Mouse (Mus musculus) macrophage (primary cell): ENCODE results near the gene Kat2a. TPM values are rescaled to one million over a fixed set of nuclear protein-coding genes. Genes with fewer than 3 reads are reported as not detected.
A peak's percentile ranks its signal among the peaks of the same experiment; 100 is the strongest.

Experiments
- H3K27ac ChIP-seq: fragments of 350-480 bp; formaldehyde crosslinking; 2 replicates; pipeline ENCODE4 v1.9.0; 2021
- H3K36me3 ChIP-seq: fragments of 350-480 bp; formaldehyde crosslinking; 2 replicates; pipeline ENCODE4 v1.9.0; 2021; ENCODE audit errors: inconsistent target
- H3K4me3 ChIP-seq: fragments of 350-480 bp; formaldehyde crosslinking; 2 replicates; pipeline ENCODE4 v1.9.0; 2021; ENCODE audit errors: inconsistent target
- H3K79me2 ChIP-seq: fragments of 350-480 bp; formaldehyde crosslinking; 2 replicates; pipeline ENCODE4 v1.9.0; 2021; ENCODE audit errors: inconsistent target
- WGBS: methylation state at CpG from one replicate; pipeline ENCODE4 v1.1.7; 2026; ENCODE audit warnings: inconsistent platforms; ENCODE audit not compliant: missing documents; 5-methylcytosine and 5-hydroxymethylcytosine counted together
- polyA plus RNA-seq: library from polyadenylated mRNA; stranded (reverse); fragments of 250-400 nt; gene quantifications from 3 replicates; pipeline ENCODE4 v1.2.4, GENCODE M21; 2018; ENCODE audit warnings: inconsistent platforms

Kat2a gene
- polyA plus RNA-seq, 1 experiment from 2014 or later = 23.3 TPM

DNA sequence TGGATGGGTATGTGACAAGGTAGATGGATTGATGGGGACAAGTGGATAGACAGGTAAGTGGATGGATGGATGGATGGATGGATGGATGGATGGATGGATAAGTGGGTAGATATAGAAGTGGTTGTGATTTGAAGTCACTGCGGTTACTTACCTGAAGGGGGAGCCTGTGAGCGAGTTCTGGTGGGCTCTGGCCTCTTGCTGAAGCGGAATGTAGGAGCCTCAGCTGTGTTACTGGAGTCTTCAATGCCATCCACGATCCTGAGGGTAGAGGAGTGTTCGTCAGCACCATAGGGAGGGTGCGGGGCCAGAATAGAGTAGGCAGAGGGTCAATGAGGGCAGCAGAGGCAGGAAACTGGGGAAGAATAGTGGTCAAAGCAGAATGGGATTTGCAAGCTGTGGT is 32.8 kb upstream of the Kat2a start:
- Histone ChIP-seq H3K36me3 (no peaks in the 10 kb centered on the region), H3K27ac (no peak overlapping the region)
- 27% methylated on average over 6 of the region's 6 CpGs for WGBS

DNA sequence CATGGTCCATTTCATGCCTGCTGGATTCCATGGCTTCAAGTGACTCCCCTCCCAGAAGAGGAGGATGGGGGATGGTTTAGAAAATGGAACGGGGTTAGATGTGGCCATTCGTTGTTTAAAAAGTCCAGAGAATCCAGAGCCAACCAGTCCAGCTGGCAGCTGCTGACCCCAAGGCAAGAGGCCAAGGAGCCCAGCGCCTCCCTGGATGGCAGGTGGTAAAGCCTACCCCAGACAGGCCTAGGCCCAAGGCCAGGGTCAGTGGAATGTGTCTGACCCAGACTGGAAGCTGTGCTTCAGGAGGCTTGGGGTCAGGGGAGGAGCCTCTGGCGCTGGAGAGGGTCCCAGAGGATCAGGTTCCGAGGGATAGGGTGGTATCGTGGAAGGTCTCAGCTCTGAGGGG is 29.1 kb upstream of the Kat2a start:
- Histone ChIP-seq H3K79me2 (peaks cover 17% of the 10 kb centered on the region), H3K36me3 (no peaks in the 10 kb centered on the region), H3K4me3 (no peak overlapping the region), H3K27ac (no peak overlapping the region)
- WGBS = 98% methylated on average over 6 of the region's 6 CpGs

More for the DNA sequence above, 32.8 kb upstream of the Kat2a start:
- no peaks in the 10 kb centered on the region for H3K79me2 ChIP-seq
- H3K4me3 ChIP-seq = no peak overlapping the region

DNA sequence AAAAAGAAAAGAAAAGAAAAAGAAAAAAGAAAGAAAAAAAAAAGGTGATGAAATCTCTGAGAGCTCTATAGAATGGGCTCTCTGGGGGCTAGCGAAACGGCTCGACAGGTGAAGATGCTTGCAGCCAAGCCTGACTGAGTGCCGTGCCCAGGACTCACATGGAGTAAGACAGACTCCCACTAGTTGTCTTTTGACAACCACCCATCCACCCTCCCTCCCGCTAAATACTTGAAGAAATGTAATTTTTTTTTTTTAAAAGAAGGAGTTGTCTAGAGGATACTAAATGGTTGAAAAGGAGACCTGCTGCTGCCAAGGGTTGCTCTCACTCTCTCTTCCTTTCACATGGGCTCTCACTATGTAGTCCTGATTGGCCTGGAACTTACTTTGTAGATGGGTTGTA is 26.5 kb upstream of the Kat2a start:
- peak overlapping the region; percentile 34 for H3K4me3 ChIP-seq
- WGBS = 32% methylated on average over 5 of the region's 5 CpGs
- H3K27ac ChIP-seq = 0 out of 2 replicates have a peak overlapping the region, but pooled peaks have one; percentile 35
- H3K79me2 ChIP-seq = peaks cover 43% of the 10 kb centered on the region
- no peaks in the 10 kb centered on the region for H3K36me3 ChIP-seq

DNA sequence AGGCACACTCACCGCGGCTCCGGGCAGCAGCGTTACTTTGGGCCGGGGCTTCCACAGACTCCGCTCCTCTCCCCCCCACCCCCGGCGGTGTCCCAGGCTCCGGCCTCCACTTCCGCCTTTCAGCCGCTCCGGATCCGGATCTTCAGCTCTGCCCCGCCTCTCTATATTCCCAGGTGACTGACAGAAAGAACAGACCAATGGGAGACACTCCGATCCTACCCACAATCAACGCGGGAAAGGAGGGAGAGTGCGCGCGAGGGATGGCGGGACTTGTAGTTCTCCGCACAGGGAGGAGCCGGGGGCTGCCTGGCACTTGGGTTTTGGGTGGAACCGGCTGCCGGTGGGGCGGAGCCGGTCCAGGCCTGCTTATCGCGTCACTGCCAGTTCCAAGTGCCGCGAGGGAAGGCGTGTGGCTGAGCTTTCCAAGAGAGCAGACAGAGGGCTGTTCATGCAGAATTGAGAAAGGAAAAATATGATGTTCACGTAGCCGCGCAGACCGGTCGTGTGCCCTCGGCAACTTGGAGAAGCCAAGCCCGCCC is 25.9 kb upstream of the Kat2a start, which contains the start of gene Rab5c:
TSS of gene Rab5c (minus strand) at position 150 of the 539 bp plus-strand sequence.
- WGBS = 2% methylated on average over 37 of the region's 39 CpGs
- H3K4me3 ChIP-seq = peak within 1 kb of the TSS; percentile 100
- peaks cover 49% of the 10 kb centered on the region for H3K79me2 ChIP-seq
- H3K36me3 ChIP-seq = no peaks in the 10 kb centered on the region
- H3K27ac ChIP-seq = peak within 1 kb of the TSS; percentile 99

DNA sequence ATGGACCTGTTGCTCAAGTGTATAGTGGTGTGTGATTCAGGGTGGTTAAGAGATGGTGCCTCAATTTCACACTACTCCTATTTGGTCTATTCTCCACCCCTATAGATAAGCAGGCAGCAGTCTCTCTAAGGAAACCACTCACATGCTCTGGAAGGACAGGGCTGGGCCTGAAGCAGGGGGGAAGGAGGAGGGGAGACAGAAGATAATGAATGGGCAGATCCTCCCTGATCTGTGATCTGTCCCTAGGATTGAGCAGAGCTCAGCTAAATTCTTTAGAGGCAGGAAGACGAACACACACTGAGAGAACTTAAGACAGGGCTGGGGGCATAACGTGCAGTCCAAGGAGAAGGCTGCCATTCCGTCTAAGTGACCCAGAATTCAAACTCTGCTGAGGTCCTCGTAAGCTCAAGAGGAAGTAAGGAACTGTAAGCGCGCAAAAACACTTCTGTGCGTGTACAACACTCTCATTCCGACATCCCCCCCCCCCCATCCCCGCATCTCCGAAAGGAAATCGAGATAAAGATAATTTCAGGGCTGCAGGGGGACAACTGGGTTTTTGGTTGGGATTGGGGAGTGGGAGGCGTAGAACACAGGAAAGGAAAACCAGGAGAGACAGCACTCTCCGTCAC is 25.0 kb upstream of the Kat2a start:
- Histone ChIP-seq H3K36me3 (no peaks in the 10 kb centered on the region; the same call in 1 of the 2 replicates), H3K79me2 (peaks cover 58% of the 10 kb centered on the region), H3K4me3 (peak overlapping the region; percentile 100), H3K27ac (peak overlapping the region; percentile 99)
- under 1% methylated on average over 13 of the region's 13 CpGs for WGBS

DNA sequence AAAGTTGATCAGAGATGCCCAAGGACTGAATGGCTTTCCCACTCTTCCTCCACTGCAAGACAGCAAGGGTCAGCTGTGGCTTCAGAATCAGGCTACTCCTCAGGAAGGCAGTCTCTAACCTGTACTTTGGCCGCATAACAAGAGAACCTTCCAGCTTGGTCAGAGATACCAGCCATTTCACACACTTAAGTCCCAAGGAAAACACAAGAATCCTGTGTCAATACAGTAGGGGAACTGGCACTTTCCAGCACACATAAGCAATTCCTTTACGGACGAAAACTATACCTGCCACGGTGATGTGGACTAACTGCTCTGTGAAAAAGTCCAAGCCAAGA is 24.4 kb upstream of the Kat2a start:
- 41% methylated on average over 4 of the region's 4 CpGs for WGBS
- peak overlapping the region; percentile 100 for H3K4me3 ChIP-seq
- H3K36me3 ChIP-seq = no peaks in the 10 kb centered on the region; the same call in 1 of the 2 replicates
- peak overlapping the region; percentile 99 for H3K27ac ChIP-seq
- peaks cover 63% of the 10 kb centered on the region for H3K79me2 ChIP-seq

DNA sequence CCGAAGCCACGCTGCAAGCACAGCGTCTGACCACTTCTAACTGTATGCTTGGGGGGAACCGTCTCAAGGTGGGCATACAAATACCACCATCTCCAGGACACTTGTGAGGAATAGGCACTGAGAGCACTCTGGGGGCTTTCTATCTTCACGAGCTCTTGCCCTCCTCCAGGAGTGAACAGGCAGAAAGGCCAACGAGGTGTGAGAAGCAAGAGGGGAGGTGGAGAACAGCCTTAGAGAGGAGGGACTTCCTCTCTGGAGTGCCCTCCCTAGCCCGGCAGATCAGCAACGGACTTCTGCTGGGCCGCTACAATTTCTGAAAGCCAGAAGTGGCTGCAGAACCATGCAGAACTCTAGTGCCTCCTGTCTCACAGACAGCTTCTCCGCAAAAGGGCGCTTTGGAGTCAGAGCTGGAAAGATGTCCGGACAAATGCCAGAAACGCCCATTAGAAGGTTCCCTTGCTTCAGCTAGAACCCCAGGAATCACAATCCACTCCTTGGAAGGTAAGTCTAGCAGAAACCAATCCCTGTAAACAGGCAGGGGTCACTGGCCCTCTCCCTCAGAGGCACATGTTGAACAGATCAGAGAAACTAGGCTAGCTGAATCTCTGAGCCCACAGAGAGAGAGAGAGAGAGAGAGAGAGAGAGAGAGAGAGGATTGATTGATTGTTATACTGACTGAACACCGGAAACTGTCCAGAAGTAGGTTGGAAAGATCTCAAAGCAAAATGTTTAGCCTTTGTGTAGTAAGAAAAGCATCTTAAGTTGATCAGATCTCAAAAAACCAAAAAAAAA is 23.9 kb upstream of the Kat2a start:
- H3K27ac ChIP-seq = peak overlapping the region; percentile 99
- H3K79me2 ChIP-seq = peaks cover 69% of the 10 kb centered on the region
- 13% methylated on average over 14 of the region's 14 CpGs for WGBS

DNA sequence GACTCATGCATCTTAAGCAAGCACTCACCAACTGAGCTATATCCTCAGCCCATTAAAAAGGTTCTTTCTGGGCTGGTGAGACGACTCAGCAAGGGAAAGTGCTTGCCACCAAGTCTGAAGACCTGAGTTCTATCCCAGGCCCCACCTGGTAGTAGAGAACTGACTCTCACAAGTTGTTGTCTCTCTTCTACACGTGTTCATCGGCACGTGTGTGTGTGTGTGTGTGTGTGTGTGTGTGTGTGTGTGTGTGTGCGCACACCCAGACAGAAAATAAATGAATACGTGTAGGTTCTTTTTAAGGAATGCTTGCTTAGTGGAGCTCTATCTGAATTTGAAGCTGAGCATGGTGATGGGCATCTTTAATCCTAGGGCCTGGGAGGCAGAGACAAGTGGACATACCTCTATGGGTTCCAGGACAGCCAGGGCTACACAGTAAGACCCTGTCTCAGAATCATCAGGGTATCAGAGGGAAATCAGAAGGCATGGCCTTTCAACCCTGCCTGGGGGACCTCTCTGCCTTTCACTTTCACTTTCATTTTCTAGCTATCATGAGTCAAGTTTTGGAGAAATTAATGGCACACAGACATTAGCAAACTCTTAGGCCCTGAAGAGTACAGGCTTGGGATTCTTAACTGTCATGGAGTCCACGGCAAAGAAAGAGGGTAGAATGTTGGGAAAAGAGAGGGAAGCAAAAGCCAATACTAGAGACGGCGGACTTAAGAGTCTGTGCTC is 23.0 kb upstream of the Kat2a start:
- peak overlapping the region; percentile 99 for H3K27ac ChIP-seq
- WGBS = 57% methylated on average over 8 of the region's 9 CpGs
- peak overlapping the region; percentile 100 for H3K4me3 ChIP-seq
- no peaks in the 10 kb centered on the region; the same call in 1 of the 2 replicates for H3K36me3 ChIP-seq
- H3K79me2 ChIP-seq = peaks cover 77% of the 10 kb centered on the region

More for the DNA sequence above, 23.9 kb upstream of the Kat2a start:
- peak overlapping the region; percentile 100 for H3K4me3 ChIP-seq
- H3K36me3 ChIP-seq = no peaks in the 10 kb centered on the region; the same call in 1 of the 2 replicates

DNA sequence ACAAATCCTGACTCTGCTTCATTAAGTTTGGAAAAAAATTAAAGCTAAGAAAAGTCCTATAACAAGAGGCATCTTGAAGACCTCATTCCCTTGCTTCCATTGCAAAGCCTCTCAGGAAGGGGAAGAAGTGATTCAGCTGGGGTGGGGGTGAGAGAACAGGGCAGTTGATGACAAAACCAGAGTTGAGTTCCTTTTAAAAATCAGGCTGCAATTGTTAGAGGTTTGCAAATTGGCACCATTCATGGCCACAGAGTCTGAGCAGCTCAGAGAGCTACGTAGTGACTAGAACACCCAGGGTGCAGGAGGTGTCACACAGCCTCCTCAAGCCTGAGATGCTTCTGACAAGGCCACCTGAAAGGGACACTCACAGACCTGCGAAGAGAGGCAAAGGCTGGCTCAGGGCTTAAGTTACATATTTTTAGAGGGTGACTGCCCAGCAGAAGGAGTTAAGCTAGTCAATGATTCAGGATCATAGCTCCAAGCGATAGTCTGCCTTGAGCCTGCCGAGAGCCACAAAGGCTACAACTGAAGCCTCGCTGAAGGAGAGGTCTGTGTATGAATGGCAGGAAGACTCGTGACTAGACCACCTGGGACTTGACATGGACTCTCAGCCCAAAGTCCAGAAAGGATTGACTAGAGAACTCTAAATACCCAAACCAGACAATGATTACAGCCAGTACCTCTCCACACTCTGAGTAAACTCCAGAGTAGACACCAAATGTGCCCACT is 18.4 kb upstream of the Kat2a start:
- peak overlapping the region; percentile 56 for H3K27ac ChIP-seq

DNA sequence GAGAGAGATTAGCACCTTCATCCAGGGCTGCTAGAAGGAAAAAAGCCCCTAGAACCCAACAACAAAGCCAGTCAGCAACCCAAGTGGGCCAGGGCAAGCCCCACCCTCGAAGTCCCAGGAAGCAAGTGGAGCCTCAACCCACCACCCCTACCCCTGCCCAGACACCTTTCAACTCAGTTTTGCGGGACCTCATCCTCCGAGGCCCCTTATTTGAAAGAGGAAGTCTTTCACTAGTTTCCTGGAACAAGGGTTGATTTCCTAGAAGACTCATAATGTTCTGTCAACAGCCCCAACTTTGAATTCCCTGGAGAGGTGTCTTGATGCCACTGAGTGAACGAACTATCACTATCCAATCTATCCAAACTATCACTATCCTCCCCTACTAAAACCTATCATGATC is 17.7 kb upstream of the Kat2a start:
- WGBS = 19% methylated on average over 4 of the region's 4 CpGs
- no peak overlapping the region for H3K27ac ChIP-seq

More for the DNA sequence above, 18.4 kb upstream of the Kat2a start:
- 77% methylated on average over 6 of the region's 6 CpGs for WGBS
- Histone ChIP-seq H3K4me3 (no peak overlapping the region), H3K36me3 (peaks cover 13% of the 10 kb centered on the region; the same call in 1 of the 2 replicates), H3K79me2 (peaks cover 100% of the 10 kb centered on the region)

DNA sequence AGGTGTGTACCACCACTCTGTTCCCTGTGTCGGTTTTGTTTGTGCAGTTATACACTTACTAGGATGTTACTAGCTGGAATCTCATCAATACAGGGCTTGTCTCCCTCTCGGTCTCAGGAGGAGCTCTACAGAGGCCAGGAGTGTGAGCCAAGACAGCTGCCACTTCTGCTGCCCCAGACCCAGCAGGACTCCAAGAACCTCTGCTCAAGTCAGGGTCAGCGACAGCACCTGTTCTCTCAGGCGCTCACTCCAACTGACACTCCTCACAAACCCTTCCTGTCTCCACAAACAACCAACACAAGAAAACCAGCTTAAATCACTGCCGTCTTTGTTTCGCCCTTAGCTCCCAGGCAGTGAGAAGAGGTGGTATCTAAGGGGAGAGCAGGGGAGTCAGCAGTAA is 16.3 kb upstream of the Kat2a start:
- Histone ChIP-seq H3K36me3 (peaks cover 13% of the 10 kb centered on the region; the same call in 1 of the 2 replicates), H3K4me3 (no peak overlapping the region), H3K27ac (no peak overlapping the region), H3K79me2 (peaks cover 100% of the 10 kb centered on the region)
- 95% methylated on average over 6 of the region's 6 CpGs for WGBS

More for the DNA sequence above, 17.7 kb upstream of the Kat2a start:
- Histone ChIP-seq H3K4me3 (no peak overlapping the region), H3K36me3 (peaks cover 13% of the 10 kb centered on the region; the same call in 1 of the 2 replicates), H3K79me2 (peaks cover 100% of the 10 kb centered on the region)

DNA sequence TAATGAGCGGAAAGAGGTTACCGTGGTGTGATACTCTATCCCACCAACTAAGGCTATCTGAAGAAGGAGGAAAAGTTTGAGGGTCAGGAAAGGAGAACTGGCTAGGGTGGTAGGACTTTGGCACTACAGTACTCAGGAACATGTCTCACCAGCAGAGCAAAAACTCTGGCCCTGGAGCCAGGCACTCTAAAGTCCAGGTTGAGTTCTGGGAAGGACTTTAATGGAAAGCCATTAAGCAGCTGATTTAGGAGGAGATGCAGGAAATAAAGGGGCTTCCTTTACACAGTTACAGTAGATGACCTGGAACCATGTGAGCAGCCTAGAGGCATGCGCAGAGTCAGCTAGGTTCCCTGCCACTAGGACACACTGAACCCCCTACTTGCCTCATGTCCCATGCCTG is 14.9 kb upstream of the Kat2a start:
- 100% methylated on average over 3 of the region's 3 CpGs for whole genome bisulfite sequencing
- Histone ChIP-seq H3K4me3 (no peak overlapping the region), H3K36me3 (peaks cover 13% of the 10 kb centered on the region; the same call in 1 of the 2 replicates), H3K79me2 (peaks cover 100% of the 10 kb centered on the region), H3K27ac (no peak overlapping the region)

DNA sequence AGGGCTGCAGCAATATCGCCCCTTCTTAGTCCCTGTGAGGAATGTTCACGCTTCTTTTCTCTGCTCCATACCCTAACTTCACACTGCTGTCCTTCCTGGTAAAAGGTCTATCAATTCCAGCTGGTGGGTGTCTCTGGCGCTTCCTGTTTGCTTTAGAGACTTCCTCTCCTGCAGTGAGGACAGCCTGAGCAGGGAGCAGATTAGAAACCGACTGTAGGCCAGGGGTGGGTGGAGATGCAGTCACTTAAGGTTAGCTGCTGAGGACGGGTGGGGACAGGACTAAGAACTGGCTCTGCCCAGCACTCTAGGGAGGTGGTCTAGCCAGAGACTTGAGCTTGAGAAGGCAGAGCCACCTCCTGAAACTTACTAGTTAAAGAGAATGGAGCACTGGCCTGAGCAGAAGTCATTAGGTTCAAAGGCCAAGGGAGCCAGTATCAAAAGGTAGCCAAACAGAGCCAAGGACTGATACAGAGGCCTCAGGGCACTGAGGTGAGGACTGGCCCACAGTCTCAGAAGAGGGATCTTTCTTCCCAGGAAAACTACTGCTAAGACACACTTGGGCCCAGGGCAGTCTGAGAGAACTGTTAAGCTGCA is 12.8 kb upstream of the Kat2a start:
- 28% methylated on average over 5 of the region's 5 CpGs for WGBS
- Histone ChIP-seq H3K4me3 (no peak overlapping the region), H3K27ac (peak overlapping the region; percentile 88), H3K36me3 (peaks cover 13% of the 10 kb centered on the region; the same call in 1 of the 2 replicates), H3K79me2 (peaks cover 100% of the 10 kb centered on the region)
